Mouse (Mus musculus) bone marrow macrophage, adult 2 months (primary cell): ENCODE data around the gene Slc25a45. TPM values are rescaled to one million over a fixed set of nuclear protein-coding genes. Genes with fewer than 3 reads are reported as not detected.
A peak's percentile ranks its signal among the peaks of the same experiment; 100 is the strongest.

Experiments used
- H3K27ac ChIP-seq: 2 replicates; pipeline ENCODE4 v1.5.1; 2012; ENCODE audit warnings: low read depth, low read length; ENCODE audit not compliant: insufficient read depth
- H3K4me1 ChIP-seq: 2 replicates; pipeline ENCODE4 v1.6.1; 2012; ENCODE audit warnings: low read length; ENCODE audit not compliant: control insufficient read depth, insufficient read depth
- H3K4me3 ChIP-seq: 2 replicates; pipeline ENCODE4 v1.5.1; 2012; ENCODE audit warnings: mild to moderate bottlenecking, low read length, moderate library complexity; ENCODE audit not compliant: insufficient read depth
- CTCF ChIP-seq: IDR thresholded peaks from 2 replicates; pipeline ENCODE4 v1.5.1; 2012; ENCODE audit warnings: low read depth, mild to moderate bottlenecking, low read length, moderate library complexity
- POLR2A ChIP-seq: IDR thresholded peaks from 2 replicates; pipeline ENCODE4 v1.6.1; 2012; ENCODE audit warnings: mild to moderate bottlenecking, low read depth, low read length, borderline replicate concordance
- polyA plus RNA-seq: library from polyadenylated mRNA; stranded (reverse); fragments of >200 nt; gene quantifications from 2 replicates; pipeline ENCODE4 v1.2.4, GENCODE M21; 2012; ENCODE audit not compliant: missing spikeins, insufficient read depth, insufficient read length

Gene Slc25a45
- polyA plus RNA-seq = 74.2 and 78.0 TPM in 2 replicates

- peaks cover 55% of the 10 kb centered on the region for H3K4me1 ChIP-seq
- TF ChIP-seq POLR2A (no peak), CTCF (peak; percentile 64; the same call in 1 of the 2 replicates)
- peak within 1 kb of the TSS; percentile 64 for H3K4me3 ChIP-seq
- H3K27ac ChIP-seq = peak within 1 kb of the TSS; percentile 98
Observed at GRCm38 (mm10) chr19:5877618-5878361, at the start of gene Slc25a45. Gene Slc25a45 (plus strand): TSS chr19:5877808.

GRCm38 (mm10) chr19:5828155-5828554, 49.5 kb upstream of the Slc25a45 start:
- H3K4me1 ChIP-seq = peaks cover 23% of the 10 kb centered on the region
- no peak for TF ChIP-seq POLR2A
- no peak for TF ChIP-seq CTCF
- peak overlapping the region; percentile 16; the same call in 1 of the 2 replicates for H3K27ac ChIP-seq
- no peak overlapping the region for H3K4me3 ChIP-seq

GRCm38 (mm10) chr19:5828905-5829304, 48.7 kb upstream of the Slc25a45 start:
- H3K27ac ChIP-seq = no peak overlapping the region; the same call in 1 of the 2 replicates
- TF ChIP-seq POLR2A = no peak
- TF ChIP-seq CTCF = no peak
- no peak overlapping the region for H3K4me3 ChIP-seq
- peaks cover 26% of the 10 kb centered on the region for H3K4me1 ChIP-seq

GRCm38 (mm10) chr19:5829958-5830615, 47.5 kb upstream of the Slc25a45 start:
- H3K4me1 ChIP-seq = peaks cover 22% of the 10 kb centered on the region
- H3K4me3 ChIP-seq = no peak overlapping the region
- H3K27ac ChIP-seq = no peak overlapping the region
- no peak for TF ChIP-seq POLR2A
- TF ChIP-seq CTCF = no peak

GRCm38 (mm10) chr19:5830776-5831175, 46.8 kb upstream of the Slc25a45 start:
- H3K4me3 ChIP-seq = no peak overlapping the region
- peaks cover 18% of the 10 kb centered on the region for H3K4me1 ChIP-seq
- H3K27ac ChIP-seq = no peak overlapping the region
- TF ChIP-seq POLR2A = no peak
- TF ChIP-seq CTCF = no peak

- peaks cover 12% of the 10 kb centered on the region for H3K4me1 ChIP-seq
- H3K4me3 ChIP-seq = no peak overlapping the region
- peak overlapping the region; percentile 16 for H3K27ac ChIP-seq
- TF ChIP-seq CTCF (no peak), POLR2A (no peak)
Observed at GRCm38 (mm10) chr19:5831224-5831957, 46.2 kb upstream of the Slc25a45 start.

- H3K4me3 ChIP-seq = no peak overlapping the region
Observed at GRCm38 (mm10) chr19:5831958-5832320, 45.7 kb upstream of the Slc25a45 start.

GRCm38 (mm10) chr19:5832326-5832725, 45.3 kb upstream of the Slc25a45 start:
- no peak overlapping the region for H3K4me3 ChIP-seq
- H3K4me1 ChIP-seq = peaks cover 9% of the 10 kb centered on the region
- H3K27ac ChIP-seq = peak overlapping the region; percentile 42
- TF ChIP-seq CTCF = no peak
- no peak for TF ChIP-seq POLR2A

More at GRCm38 (mm10) chr19:5831958-5832320, 45.7 kb upstream of the Slc25a45 start:
- H3K27ac ChIP-seq = peak overlapping the region; percentile 16
- TF ChIP-seq CTCF (no peak), POLR2A (no peak)
- peaks cover 9% of the 10 kb centered on the region for H3K4me1 ChIP-seq

GRCm38 (mm10) chr19:5833287-5834100, 44.1 kb upstream of the Slc25a45 start:
- no peak overlapping the region for H3K4me3 ChIP-seq
- H3K27ac ChIP-seq = peak overlapping the region; percentile 52
- TF ChIP-seq POLR2A (no peak), CTCF (no peak)
- peaks cover 9% of the 10 kb centered on the region for H3K4me1 ChIP-seq
